Mouse (Mus musculus) midbrain, embryonic 14.5 days (tissue): ENCODE data around the gene Rpl3l. TPM values are rescaled to one million over a fixed set of nuclear protein-coding genes. Genes with fewer than 3 reads are reported as not detected.

Source experiments
- ATAC-seq: fragments of 200-750 bp; cut with Nextera tagmentation; 2 replicates; pipeline ENCODE4 v1.8.0; 2017; ENCODE audit warnings: moderate number of reproducible peaks, moderate library complexity; ENCODE audit not compliant: low FRiP score, low TSS enrichment
- DNase-seq: peaks from one replicate; pipeline ENCODE4 v3.0.0-alpha.2; 2015
- H3K27ac ChIP-seq: fragments of 300-500 bp; sonication (generic); replicated peaks from 2 replicates; pipeline ENCODE4 v1.5.1; 2014; ENCODE audit warnings: mild to moderate bottlenecking, low read depth, low read length, moderate library complexity
- H3K27me3 ChIP-seq: fragments of 300-500 bp; sonication (generic); 2 replicates; pipeline ENCODE4 v1.6.1; 2014; ENCODE audit warnings: low read length, control low read depth, mixed read lengths; ENCODE audit not compliant: control insufficient read depth, insufficient read depth
- H3K36me3 ChIP-seq: fragments of 300-500 bp; sonication (generic); 2 replicates; pipeline ENCODE4 v1.6.1; 2014; ENCODE audit warnings: low read length, control low read depth; ENCODE audit not compliant: control insufficient read depth, insufficient read depth
- H3K4me1 ChIP-seq: fragments of 300-500 bp; sonication (generic); 2 replicates; pipeline ENCODE4 v1.6.1; 2014; ENCODE audit warnings: mild to moderate bottlenecking, antibody characterized with exemption, low read length, control low read depth; ENCODE audit not compliant: control insufficient read depth, insufficient read depth
- H3K4me2 ChIP-seq: fragments of 300-500 bp; sonication (generic); 2 replicates; pipeline ENCODE4 v1.6.1; 2014; ENCODE audit warnings: mild to moderate bottlenecking, low read length, moderate library complexity
- H3K4me3 ChIP-seq: fragments of 300-500 bp; sonication (generic); replicated peaks from 2 replicates; pipeline ENCODE4 v1.5.1; 2014; ENCODE audit warnings: low read depth, low read length
- H3K9ac ChIP-seq: fragments of 300-500 bp; sonication (generic); replicated peaks from 2 replicates; pipeline ENCODE4 v1.6.1; 2014; ENCODE audit warnings: mild to moderate bottlenecking, low read length, moderate library complexity
- H3K9me3 ChIP-seq: fragments of 300-500 bp; sonication (generic); 2 replicates; pipeline ENCODE4 v1.6.1; 2016; ENCODE audit warnings: low read length, control low read depth, mixed read lengths; ENCODE audit not compliant: control insufficient read depth
- WGBS: fragments of 180-500 bp; shearing (Covaris S2); extraction: QIAGEN DNeasy Blood & Tissue Kit; methylation state at CpG from one replicate; pipeline ENCODE4 v1.1.7; 2014; 5-methylcytosine and 5-hydroxymethylcytosine counted together
- polyA plus RNA-seq: library from polyadenylated mRNA; unstranded; fragments of >200 nt; fragmentation: Nextera tagmentation; extraction: Ambion mirVana; gene quantifications from 2 replicates; pipeline ENCODE4 v1.2.1, GENCODE M21; 2014

Gene Rpl3l
- polyA plus RNA-seq, 1 experiment from 2014 or later, result not detected

DNA sequence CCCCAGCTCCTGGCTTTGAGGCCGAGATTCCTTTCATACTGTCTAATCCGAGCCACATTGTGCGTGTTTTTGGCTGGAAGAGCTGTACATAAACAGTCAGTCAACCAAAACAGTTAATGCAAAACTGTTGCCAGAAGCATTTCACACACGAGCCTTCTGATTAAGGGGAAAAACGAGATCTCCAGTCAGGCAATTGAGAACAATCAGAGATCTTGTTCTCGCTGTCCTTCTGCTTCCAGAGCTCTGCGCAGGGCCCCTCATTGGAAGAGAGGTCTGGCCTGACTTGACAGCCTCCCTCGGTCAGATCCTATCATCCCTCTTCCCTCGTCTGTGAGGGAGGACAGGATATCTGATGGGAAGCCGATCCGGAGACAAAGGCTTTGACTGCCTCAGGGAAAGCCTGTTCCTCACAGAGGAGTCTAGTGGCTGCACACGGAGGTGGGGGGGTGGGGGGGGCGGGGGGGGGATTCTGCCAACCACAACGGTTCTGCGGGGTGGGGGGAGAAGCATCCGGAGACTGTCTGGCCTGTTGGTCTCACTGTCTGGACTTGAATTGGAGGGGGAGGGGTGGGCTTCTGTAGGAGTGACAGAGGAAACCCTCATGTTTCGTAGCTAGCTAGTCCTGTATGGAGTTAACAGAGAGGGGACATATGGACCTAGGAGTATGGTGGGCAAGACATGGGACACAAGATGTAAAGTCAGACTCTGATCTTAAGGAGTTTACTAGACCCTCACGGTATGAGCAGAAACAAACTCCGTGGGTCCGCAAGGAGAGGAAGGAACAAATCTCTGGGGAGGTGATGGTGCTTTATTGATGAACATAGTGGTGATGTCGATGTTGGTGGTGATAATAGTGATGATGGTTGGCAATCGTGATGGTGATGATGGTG is 37.6 kb downstream of the Rpl3l start:
- peak; percentile 20 for DNase-seq

DNA sequence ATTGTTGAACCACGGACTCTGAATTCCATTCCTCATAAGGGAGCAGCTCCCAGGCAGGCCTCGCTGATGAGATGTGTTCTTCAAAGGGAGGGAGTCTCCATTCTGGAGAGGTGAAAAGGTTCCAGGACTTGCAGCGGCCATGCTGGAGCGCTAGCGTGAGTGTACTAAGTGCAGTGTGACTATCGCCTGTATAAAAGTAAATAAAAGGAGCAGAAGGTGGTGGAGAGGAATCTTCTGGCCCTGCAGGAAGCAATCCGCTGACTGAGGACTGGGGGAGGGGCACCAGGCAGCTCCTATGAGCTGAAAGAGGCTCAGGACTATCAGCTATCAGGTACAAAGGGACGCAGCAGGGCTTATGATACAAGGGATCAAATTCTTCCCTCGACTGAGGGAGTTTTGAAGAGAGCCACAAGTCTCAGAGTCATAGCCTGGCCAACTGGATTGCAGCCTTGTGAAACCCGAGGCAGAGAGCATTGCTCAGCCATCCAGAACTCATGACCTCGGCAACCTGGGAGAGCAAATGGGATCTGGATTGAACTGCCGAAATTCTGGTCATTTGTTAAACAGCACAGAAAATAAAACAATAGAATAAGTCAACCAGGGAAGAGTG is 38.8 kb downstream of the Rpl3l start:
- Histone ChIP-seq H3K4me1 (no peaks in the 10 kb centered on the region), H3K36me3 (no peaks in the 10 kb centered on the region), H3K27me3 (no peaks in the 10 kb centered on the region), H3K9me3 (no peaks in the 10 kb centered on the region), H3K9ac (no peak overlapping the region), H3K27ac (no peak overlapping the region), H3K4me3 (no peak overlapping the region), H3K4me2 (no peak overlapping the region)
- ATAC-seq (no peak), DNase-seq (no peak)
- 20% methylated on average over 12 of the region's 12 CpGs for WGBS

More for the DNA sequence above, 37.6 kb downstream of the Rpl3l start:
- Histone ChIP-seq H3K9me3 (no peaks in the 10 kb centered on the region), H3K27me3 (no peaks in the 10 kb centered on the region), H3K27ac (peak overlapping the region; percentile 9; the same call in 1 of the 2 replicates), H3K9ac (no peak overlapping the region), H3K4me1 (no peaks in the 10 kb centered on the region), H3K36me3 (no peaks in the 10 kb centered on the region), H3K4me2 (no peak overlapping the region), H3K4me3 (no peak overlapping the region)
- 50% methylated on average over 22 of the region's 22 CpGs for WGBS
- ATAC-seq, result no peak

DNA sequence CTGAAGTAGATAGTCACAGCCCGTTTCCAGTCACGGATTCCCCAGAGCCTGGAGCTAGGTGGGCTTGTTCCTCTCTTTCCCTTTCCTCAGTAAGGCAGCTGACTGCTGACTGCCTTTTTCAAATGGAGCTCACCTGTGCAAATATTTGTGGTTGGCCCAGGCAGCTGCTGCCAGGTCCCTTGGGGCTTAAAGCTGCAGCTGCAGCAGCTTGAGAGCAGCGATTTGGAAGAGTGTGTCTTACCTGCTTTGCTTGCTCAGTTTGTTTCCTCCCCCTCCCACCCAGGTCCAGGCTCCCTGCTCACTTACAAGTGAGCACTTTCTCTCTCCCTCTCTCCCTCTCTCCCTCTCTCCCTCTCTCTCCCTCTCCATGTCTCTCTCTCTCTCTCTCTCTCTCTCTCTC is 41.5 kb downstream of the Rpl3l start:
- Histone ChIP-seq H3K4me1 (no peaks in the 10 kb centered on the region), H3K9ac (no peak overlapping the region), H3K9me3 (no peaks in the 10 kb centered on the region), H3K4me2 (no peak overlapping the region), H3K27ac (no peak overlapping the region), H3K27me3 (no peaks in the 10 kb centered on the region), H3K36me3 (no peaks in the 10 kb centered on the region), H3K4me3 (no peak overlapping the region)
- ATAC-seq (no peak), DNase-seq (peak; percentile 18)
- 36% methylated on average over 3 of the region's 3 CpGs for WGBS

DNA sequence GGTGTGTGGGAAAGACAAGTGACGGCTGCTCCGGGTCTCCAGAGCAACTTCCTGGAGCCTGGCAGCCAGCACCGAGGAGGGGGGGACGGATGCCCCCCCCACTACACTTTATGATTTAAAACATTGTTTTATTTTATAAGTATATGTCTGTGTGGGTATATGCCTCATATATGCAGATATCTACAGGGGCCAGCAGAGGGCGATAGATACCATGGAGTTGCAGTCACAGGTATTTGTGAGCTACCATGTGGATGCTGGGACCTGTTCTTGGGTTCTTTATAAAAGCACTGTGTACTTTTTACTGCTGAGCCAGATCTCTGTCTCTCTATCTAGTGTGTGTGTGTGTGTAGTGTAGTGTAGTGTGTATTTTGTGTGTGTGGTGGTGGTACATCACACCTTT is 45.6 kb downstream of the Rpl3l start:
- no peak overlapping the region for H3K4me3 ChIP-seq
- no peaks in the 10 kb centered on the region for H3K36me3 ChIP-seq
- no peak overlapping the region for H3K4me2 ChIP-seq
- ATAC-seq, result no peak
- H3K27me3 ChIP-seq, result no peaks in the 10 kb centered on the region
- DNase-seq, result no peak
- H3K27ac ChIP-seq, result no peak overlapping the region
- WGBS, result 80% methylated on average over 5 of the region's 5 CpGs
- no peak overlapping the region for H3K9ac ChIP-seq
- no peaks in the 10 kb centered on the region for H3K9me3 ChIP-seq
- no peaks in the 10 kb centered on the region for H3K4me1 ChIP-seq

DNA sequence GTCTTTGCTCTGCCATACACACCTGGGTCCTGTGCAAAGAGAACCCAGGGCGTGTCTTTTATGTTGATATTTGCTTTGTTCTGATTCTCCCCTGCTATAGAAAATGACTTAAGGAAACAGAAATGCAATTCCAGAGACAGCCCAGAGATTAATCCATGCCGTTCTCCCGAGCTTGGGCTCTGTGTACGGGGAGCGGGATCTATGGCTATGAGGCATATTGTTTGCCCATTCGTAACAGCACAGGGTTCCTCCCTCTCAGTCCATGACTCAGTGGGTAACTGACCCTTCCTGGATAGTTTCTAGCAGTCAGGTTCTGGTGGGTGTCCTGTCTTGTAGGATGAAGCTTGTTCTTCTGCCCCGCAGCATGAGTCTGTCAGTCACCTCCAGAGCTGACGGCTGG is 47.6 kb downstream of the Rpl3l start:
- no peak for ATAC-seq
- Histone ChIP-seq H3K9ac (no peak overlapping the region), H3K4me1 (no peaks in the 10 kb centered on the region), H3K4me2 (no peak overlapping the region), H3K27me3 (no peaks in the 10 kb centered on the region), H3K36me3 (no peaks in the 10 kb centered on the region), H3K4me3 (no peak overlapping the region), H3K9me3 (no peaks in the 10 kb centered on the region), H3K27ac (no peak overlapping the region)
- DNase-seq, result no peak
- 85% methylated on average over 8 of the region's 8 CpGs for WGBS

DNA sequence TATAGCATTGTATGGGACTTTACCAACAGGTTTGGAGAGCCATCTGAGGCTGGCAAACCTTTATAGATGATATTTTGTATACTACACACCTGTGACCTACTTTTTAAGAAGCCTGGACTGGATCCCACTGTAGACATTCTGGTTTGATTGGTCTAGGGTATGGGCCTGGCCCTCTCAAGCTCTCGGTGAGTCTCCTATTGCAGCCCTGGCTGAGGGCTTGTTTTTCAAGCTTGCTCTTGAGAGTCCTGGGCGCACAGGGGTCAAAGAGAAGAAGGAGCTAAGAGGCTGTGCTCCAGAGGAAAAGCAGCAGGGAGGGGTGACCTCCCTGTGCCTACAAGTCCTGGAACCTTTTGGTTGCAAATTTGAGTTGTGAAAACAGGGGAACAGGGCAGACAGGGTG is 49.5 kb downstream of the Rpl3l start:
- no peaks in the 10 kb centered on the region for H3K27me3 ChIP-seq
- H3K36me3 ChIP-seq, result no peaks in the 10 kb centered on the region
- H3K9ac ChIP-seq, result no peak overlapping the region
- ATAC-seq (no peak), DNase-seq (no peak)
- no peak overlapping the region for H3K27ac ChIP-seq
- no peak overlapping the region for H3K4me3 ChIP-seq
- no peak overlapping the region for H3K4me2 ChIP-seq
- H3K9me3 ChIP-seq, result no peaks in the 10 kb centered on the region
- WGBS, result 82% methylated on average over 2 of the region's 2 CpGs
- no peaks in the 10 kb centered on the region for H3K4me1 ChIP-seq

DNA sequence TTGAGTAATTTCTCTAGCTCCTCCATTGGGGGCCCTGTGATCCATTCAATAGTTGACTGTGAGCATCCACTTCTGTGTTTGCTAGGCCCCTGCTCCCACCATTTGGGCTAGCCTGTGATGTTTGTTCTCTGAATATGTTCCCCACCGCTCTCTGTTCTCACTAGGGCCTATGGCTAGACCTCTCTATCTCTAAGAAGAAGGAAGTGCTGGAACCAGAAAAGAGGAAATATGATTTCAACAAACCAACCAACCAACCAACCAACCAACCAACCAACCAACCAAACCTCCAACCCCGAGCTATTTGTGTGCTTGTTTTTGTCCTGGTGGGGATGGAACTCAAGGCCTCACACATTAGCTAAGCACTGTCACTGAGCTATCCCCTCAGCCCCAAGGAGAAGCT is 53.2 kb downstream of the Rpl3l start:
- Histone ChIP-seq H3K9ac (no peak overlapping the region), H3K27me3 (no peaks in the 10 kb centered on the region), H3K4me1 (no peaks in the 10 kb centered on the region), H3K9me3 (no peaks in the 10 kb centered on the region), H3K27ac (no peak overlapping the region), H3K4me2 (no peak overlapping the region), H3K36me3 (no peaks in the 10 kb centered on the region), H3K4me3 (no peak overlapping the region)
- ATAC-seq (no peak), DNase-seq (no peak)
- 76% methylated on average over 2 of the region's 2 CpGs for WGBS
